Mouse (Mus musculus) thymus, postnatal 14 days (tissue): ENCODE measurements around the gene Saal1.
"Not testable (repeated sequence)": the region's sequence is repeated elsewhere in the genome, so short reads cannot be mapped to it uniquely, and the experiment has no call there.

Experiments
- DNase-seq: peaks from one replicate; pipeline ENCODE4 v3.0.0; 2021

Gene Saal1

DNA sequence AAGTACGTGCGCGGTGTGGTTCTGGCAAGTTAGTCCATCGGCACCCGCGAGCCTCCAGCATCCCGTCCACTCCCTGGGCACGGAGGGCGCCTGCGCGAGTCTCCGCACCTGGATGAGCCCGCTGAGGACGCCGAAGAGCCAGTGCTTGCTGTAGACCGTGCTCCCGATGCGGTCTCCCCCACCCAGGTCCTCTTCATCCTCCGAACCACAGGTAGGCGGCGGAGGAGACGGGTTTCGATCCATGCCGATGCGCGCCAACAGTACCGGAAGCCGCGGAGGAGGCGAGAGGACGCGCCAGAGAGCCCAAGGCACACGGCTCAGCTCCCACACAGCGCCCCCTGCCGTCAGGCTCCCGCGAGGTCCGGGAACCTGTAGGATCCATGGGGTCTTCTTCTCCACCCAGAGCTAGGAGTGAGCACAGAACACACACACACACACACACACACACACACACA lies at the start of gene Saal1:
Gene Saal1 (minus strand): TSS at position 291 of the 455 bp plus-strand sequence.
- DNase-seq = peak; percentile 92

DNA sequence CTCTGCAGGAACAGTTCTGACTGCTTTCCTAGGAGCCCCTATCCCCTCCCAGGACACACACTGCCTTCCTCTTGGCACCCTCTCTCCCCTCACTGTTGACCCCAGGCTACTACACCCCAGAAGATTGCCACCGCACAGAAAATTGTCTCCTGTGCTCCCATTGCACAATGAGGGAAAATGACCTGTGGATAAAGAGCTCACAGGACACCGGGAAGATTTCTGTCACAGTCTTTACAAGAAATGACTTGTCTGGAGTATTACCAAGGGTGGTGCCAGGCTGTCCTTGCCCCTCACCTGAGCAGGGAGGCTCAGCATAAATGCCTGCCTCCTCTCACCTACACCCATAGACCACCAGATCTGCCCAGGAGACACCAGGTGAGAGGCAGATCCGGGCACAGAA lies 41.0 kb upstream of the Saal1 start, which contains the start of gene Saa2:
Gene Saa2 (plus strand): TSS at position 301 of the 400 bp plus-strand sequence.
- DNase-seq = no peak

DNA sequence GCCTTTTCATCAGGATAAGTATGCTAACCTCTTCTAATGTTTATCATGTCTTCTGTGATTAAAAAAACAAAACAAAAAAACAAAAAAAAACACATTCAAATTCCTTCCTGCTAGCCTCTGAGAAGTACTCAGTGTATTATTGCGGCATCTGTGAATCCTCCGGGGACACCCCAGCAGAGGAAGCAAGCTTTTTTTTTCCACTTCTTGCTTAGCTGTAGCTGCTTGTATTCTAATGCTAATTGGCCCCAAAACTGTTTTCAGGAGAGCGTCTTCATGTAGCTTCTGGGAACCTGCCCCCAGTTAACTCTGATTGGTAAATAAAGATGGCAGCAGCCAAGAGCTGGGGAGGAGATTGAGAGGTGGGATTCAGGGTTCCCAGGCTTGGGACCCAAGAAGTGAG lies 38.0 kb upstream of the Saal1 start:
- DNase-seq = no peak

DNA sequence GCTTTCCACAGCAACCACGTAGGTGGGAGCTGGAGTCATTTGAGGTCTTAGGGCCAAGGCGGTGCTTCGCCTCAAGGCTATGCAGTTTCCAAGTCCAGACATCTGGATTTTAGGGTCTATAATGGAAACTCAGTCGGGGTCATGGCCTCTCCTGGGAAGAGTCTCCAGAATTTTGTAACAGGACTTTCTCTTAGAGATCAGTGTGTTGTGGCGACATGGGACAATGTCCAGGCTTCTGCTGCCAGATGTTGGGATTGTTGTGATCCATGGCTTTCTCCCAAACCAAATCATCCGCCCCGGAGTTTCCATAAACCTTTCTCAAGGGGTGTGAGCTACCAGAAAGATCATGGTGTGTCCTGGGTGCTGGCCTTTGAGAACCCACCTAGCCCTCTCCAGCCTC lies 35.9 kb upstream of the Saal1 start:
- DNase-seq = no peak

DNA sequence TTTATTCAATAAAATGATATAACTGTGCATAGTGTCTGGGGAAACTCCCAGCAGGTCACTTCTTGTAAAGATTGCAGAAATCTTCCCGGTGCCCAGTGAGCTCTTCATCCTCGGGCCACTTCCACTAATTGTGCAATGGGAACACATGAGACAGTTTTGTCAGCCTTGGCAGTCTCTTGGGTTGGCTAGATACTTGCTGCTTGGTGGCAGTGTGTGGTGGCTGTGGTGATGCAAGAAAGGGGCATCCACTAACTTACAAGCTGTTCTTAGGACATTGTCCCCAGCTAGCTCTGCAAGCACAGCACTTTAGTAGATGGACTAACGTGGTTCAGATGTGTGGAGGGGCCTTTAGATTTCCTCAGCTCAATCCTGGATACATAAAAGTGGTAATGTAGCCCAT lies 35.3 kb upstream of the Saal1 start:
- DNase-seq = no peak

DNA sequence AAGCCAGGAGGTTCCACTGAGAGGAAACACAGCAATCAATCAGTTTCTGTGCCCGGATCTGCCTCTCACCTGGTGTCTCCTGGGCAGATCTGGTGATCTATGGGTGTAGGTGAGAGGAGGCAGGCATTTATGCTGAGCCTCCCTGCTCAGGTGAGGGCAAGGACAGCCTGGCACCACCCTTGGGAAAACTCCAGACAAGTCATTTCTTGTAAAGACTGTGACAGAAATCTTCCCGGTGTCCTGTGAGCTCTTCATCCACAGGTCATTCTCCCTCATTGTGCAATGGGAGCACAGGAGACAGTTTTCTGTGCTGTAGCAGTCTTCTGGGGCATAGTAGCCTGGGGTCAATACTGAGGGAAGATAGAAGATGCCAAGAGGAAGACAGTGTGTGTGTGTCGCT lies 32.4 kb upstream of the Saal1 start, which contains the start of gene Saa1:
Gene Saa1 (minus strand): TSS at position 101 of the 400 bp plus-strand sequence.
- DNase-seq = not testable (repeated sequence)

DNA sequence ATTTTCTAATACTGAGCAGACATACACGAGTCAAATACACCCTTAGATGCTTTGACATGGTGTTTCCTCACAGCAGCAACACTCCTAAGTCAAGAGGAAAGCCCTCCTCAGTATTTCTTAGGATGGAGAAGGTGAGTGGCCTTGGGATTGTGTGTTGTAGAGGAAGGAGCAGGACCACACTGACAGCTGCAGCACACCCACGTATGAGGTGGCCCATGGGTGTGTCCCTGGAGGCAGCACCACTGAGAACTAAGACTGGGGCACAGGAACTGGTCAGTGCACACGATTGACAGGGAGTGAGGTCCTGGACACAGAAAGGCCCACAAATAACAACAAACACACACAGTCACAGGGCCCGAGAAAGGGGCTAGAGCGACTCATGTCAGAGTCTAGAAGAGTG lies 29.6 kb upstream of the Saal1 start:
- DNase-seq = not testable (repeated sequence)

DNA sequence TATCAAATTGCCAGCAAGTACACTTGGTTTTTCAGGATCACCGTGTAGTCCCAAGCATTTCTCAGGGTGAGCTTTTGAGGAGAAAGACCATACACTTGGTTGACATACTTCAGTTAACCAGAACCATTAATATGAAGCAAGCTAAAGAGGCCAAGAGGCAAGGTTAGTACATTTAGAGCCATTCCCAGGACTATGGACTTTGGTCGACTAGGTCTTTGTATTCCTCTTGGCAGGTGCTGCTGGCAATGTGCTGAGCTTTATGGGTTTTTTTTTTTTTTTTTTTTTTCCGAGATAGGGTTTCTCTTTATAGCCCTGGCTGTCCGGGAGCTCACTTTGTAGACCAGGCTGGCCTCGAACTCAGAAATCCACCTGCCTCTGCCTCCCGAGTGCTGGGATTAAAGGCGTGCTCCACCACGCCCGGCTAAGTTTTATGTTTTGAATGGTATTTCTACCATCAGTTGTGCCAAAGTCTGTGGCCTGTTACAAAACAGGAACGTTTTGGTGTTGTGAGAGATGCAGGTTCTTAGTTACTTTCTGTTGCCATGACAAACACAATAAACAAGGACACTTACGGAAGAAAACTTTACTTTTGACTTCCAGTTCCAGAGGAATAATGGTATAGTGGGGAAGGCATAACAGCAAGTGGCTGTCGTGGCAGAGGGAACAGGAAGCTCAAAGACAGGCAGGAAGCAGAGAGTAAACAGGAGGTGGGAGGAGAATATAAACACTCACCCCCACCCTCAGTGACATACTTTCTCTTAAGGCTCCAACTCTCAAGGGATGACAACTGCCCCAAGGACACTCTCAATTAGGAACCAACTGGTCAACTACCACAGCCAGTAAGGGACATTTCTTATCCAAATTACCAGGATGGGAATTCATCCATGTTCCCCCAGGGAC lies 28.3 kb upstream of the Saal1 start:
- DNase-seq = no peak

DNA sequence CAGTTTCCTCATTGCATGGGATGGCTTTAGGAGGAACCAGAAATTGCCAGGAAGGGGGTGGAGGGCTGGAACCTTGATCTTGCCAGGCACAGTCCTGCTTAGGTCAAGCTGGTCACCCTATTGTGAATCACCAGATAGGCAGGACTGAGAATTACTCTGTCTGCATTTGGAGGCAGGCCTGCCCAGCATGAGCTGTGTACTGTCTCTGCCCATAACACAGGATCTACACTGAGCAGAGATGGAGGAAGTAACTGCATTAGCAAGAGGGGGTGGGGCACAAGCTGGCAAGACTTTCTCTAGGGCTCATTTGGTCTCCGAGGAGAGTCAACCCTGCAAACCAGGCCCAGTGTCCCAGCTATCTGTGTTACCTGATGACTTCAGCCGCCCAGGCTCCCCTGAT lies 24.5 kb upstream of the Saal1 start:
- no peak for DNase-seq

DNA sequence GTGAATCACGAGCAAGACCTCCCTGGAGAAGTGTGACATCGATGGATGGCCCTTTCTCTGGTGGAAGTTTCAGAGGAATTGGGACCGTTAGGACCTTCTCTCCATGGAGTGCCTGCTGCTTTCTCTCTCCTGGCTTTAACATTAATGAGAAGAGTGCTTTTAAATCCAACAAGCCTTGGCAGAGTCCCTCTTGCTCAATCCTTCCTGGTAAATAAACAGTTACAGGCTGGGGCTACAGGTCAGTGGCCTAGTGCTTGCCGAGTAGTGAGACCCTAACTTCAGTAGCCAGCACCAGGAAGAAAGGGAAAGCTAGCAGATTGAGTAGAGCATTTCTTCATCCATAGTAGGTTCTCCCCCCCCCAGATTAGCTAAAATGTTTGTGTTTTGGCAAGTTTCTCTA lies 22.0 kb upstream of the Saal1 start, which contains the start of gene Saa4:
Gene Saa4 (minus strand): TSS at position 146 of the 400 bp plus-strand sequence.
- no peak for DNase-seq

DNA sequence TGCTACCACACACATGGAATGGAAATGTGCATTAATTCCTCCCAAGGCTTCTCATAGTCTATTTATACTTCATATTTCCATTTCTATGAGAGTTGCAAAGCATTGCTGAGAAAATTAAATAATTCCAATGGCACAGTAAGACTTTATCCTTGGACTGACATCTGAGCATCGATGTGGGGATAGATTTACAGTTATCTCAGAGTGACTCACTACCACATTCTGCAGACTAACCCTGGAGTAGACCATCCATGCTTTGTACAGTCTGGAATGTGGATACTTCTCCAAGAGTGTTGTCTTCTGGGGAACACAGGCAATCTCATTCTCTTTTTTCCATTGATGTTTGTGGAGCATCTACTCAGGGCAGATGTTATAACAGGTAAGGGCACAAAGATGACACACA lies 17.1 kb upstream of the Saal1 start:
- DNase-seq = no peak

DNA sequence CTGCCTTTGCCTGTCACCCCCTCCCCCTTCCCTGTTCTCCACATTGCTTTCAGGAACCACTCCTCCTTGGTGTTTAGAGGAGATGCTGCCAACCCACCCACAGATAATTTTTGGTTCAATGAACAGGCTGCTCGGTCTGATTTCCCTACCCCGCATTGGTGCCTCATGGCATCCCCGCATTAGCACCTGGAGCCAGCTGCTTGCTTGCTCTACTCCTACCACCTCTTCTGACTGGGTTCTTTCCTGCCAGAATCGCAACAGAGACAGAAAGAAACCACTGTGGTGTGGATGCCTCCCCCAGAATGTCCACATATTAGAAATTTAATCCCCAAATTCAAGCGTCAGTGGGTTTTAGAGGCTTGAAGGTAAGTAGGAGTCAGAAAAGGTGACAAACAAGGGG lies 13.9 kb upstream of the Saal1 start:
- no peak for DNase-seq

DNA sequence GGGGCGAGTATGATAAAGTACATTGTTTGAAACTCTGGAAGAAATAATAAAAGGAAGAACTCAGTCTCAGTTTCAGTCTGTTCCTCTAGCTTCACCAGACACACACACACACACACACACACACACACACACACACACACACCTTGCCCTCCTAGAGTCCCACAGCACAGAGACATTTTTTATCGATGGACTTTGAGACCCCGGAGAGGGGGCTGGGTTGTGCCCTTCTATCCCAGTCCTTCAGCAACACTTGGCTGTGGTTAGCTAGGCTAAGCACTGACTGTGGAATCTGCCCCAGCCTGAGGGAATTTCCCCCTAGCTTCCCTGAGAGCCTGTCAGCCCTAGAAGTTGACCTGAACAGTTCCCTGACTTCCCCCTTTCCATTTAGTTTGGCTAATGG lies 13.4 kb upstream of the Saal1 start:
- no peak for DNase-seq

DNA sequence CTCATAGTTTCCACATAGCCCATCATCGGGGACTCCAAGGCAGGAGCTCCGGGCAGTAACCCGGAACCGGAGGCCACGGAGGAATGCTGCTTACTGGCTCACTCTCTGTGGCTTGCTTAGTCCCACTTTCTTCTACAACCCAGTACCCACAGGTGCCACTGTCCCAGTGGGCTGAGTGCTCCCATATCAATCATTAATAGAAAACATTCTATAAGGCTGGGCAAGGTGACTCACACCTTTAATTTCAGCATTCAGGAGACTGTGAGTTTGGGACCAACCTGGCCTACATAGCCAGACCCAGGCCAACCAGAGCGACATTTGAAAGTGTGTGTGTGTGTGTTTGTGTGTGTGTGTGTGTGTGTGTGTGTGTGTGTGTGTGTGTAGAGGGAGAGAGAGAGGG lies 12.9 kb upstream of the Saal1 start:
- DNase-seq = no peak

DNA sequence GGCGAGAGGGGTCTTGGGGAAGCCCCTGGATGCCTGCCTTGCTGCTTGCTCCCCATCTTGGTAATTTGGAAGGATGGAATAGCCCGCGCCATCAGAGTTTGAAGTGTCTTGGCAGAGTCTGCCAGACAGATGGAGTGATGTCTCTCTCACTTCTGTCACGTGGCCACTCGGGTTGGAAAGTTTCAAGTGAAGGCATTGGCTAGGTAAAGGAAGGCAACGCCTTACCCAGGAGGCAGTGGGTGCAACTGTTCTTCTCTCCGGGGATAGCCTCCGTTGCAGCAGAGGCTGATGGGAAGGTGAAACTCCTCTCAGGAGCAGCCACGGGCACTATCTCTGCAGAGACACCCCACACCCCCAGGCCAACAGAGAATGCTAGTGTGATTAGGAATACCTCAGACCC lies 10.0 kb upstream of the Saal1 start:
- no peak for DNase-seq

DNA sequence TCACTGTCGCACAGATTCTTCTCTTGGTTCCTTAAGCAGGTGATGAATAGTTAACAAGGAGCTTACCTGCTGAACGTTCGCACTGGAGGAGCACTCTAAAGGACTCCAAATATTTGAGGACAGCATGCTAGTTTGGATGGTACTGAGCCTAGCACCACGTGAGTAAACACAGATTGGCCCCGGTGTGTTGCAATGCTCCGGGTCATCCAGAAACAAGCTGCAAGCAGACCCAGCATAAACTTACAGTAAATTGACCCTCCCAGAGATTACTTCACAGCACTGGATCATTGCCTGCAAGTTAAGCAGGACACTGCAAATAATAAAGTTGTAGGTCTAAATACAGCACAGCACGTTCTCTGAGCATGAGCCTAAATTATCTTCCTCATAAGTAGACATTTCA lies 9.0 kb upstream of the Saal1 start:
- no peak for DNase-seq

DNA sequence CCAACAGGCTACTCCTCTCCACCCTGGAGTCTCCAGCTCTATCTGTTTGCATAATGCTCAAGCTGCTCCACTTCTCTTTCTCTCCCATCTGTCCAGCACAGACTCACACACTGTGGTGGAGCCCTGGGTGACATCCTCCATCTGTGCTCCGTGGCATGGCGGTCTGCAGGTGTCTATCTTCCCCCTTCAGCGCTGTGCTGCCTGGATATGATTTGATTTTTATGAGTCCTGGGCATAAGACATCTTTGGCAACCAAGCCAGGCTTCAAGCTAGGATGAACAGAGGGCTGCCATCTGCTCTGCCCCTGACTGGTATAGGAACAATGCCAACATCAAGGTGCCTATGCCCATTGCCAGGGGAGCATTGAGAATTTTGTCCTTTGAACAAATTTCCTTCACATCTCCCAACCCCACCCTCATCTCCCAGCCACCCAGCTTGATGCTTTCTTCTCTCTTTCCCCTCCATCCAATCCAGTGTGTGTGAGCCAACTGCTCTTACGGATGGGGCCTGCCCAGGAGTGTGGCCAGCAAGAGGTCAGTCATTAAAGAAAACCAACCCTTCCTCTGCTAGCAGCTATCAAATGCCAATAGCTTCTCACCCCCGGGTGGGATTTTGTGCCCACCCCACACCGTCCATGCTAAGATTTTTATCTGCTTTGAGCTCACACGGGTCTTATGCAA lies 8.3 kb upstream of the Saal1 start:
- no peak for DNase-seq

DNA sequence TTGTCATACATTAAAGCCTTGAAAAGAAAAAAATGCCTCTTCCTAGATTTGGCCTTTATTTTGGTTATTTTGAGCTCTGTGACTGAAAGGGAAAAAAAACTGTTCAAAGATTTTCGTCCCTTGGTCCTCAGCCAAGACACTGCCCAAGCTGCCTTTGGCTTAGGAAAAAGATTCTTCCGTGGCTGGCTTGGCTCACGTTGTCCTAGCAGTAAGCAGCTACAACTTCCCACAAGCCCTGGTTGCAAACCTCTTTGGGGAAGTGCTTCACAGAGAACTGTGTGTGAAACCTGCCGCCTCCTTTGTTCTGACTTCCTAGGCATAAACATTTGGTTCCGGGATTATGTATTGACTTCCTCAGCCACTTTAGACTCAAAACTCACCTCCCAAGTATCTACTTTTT lies 6.4 kb upstream of the Saal1 start:
- DNase-seq = no peak

DNA sequence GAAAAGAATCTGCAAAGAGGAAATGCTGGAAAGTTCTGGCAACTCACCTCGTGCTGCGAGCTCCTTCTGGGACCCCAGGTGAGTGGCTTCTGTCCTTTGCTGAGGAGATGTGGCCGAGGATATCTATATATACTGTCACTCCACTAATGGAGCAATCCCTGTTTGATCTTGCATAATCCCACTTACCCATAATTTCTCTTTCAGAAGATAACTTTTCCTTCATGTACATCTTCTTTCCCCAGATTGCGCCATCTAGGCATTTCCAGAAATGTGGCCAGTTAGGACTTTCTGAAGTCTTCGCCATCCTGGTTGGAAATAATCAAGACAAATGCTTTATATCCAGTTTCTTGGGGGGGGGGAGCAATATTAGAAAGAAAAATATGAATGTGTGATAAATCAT lies 5.1 kb upstream of the Saal1 start, which contains the start of gene Saa3:
Gene Saa3 (minus strand): TSS at position 101 of the 400 bp plus-strand sequence.
- DNase-seq = no peak

DNA sequence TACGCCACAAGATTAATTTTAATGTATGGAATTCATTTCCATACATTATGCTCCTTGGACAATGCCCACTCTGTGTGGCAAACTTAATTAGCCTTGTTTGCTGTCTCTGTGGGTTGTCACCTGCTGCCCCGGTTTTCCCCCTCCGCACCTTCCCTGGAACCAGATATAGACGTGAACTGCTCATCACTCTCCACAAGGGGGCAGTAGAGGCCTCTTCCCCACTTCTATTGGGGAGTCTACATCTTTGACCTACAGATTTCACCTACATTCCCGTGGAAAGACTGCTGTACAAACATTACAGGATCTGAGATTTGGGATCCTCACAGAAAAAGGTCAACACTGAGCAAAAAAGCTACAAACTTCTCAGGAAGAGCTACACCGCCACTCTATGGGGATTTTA lies 4.0 kb upstream of the Saal1 start:
- peak; percentile 78 for DNase-seq

DNA sequence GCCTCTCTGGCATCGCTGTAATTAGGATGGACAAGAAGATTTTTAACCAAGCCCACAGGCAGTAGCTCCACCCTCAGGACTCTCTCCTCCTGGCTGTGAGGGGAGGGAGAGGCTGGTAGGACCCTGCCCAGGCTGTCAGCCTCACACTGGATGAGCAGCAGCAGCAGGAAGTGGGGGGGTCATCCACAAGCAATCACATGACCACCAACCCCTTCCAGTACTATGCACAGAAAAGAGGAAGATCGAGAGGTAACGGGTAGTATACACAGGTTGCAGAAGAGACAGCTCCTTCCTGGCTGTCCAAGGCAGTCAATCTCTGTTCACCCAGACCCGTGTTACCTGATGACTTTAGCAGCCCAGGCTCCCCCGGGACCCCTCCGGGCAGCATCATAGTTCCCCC lies 1.8 kb upstream of the Saal1 start:
- peak; percentile 12 for DNase-seq

DNA sequence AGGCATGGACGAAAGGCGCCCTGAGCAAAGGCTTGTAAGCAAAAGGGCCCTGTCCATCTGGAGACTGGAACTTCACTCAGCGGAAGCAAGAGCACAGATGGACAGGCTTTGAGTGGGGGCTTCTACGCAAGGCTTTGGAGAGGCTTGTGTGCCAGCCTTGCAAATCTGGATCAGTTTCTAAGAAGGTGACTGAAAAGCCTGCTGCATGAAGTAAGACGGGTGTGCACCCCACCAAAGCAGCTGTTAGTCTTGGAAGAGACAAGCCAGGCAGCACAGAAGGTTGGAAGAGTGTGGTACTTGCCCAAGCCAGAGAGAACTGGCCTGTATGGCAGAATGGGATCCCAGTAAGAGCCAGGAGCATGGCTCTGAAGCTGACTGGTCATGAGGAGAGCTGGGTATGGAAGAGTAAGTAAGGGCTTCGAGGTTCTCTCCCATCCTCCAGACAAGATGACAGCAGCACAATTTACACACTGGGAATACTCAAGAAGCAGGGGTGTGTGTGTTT lies 9.9 kb downstream of the Saal1 start:
- DNase-seq = no peak

DNA sequence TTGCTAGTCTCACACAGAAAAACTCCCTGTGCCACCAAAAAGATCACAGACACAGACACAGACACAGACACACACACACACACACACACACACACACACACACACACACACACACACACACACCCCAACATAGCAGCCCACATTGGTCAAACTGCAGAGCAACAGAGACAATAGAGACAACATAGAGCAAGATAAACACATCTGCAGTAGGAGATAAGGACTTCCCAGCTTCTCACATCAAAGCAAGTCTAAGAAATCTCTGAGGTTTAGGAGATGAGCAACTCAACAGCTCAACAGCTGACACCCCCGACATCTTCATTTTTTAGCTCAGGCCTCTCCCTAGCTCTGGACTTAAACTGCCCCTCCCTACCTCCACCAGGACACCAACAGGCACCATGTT lies 13.7 kb downstream of the Saal1 start:
- no peak for DNase-seq

DNA sequence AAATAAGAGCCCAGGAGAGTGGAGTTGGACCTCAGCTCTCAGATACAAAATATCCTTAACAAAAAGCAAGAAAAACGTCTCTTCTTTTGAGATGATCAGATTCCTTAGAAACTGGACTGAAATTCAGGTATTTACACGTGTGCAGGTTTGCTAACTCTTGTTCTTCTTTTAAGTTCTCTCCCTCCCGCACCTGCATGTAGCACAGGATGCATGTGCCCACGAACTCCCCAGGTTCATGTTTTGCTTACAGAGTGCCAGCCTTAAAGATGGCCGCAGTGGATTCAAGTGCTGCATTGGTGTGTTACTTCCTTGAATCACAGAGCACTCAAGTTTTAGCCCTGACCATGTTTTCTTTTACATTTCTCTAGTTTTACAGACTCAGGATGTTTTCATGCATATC lies 23.7 kb downstream of the Saal1 start:
- peak; percentile 39 for DNase-seq
